Mouse (Mus musculus) E14TG2a.4 (cell line): ENCODE measurements around the gene Coa4.

Source experiments
- H3K27me3 ChIP-seq: 2 replicates; pipeline ENCODE4 v1.6.1; 2014; ENCODE audit warnings: low read length, control low read depth; ENCODE audit not compliant: insufficient read depth
- H3K36me3 ChIP-seq: 2 replicates; pipeline ENCODE4 v1.6.1; 2014; ENCODE audit warnings: low read length, control low read depth; ENCODE audit not compliant: insufficient read depth
- H3K4me1 ChIP-seq: replicated peaks from 2 replicates; pipeline ENCODE4 v1.6.1; 2014; ENCODE audit warnings: low read depth, low read length, control low read depth
- H3K4me3 ChIP-seq: replicated peaks from 2 replicates; pipeline ENCODE4 v1.5.1; 2014; ENCODE audit warnings: mild to moderate bottlenecking, low read length
- H3K9me3 ChIP-seq: 2 replicates; pipeline ENCODE4 v1.6.1; 2014; ENCODE audit warnings: low read length, control low read depth
- CTCF ChIP-seq: conservative IDR thresholded peaks from 2 replicates; pipeline ENCODE4 v1.5.1; 2014; ENCODE audit warnings: low read length
- NANOG ChIP-seq: IDR thresholded peaks from 2 replicates; pipeline ENCODE4 v1.6.1; 2014; ENCODE audit warnings: borderline replicate concordance, low read length, mixed read lengths
- POU5F1 ChIP-seq: IDR thresholded peaks from 2 replicates; pipeline ENCODE4 v1.6.1; 2014; ENCODE audit warnings: low read length, borderline replicate concordance

Coa4 gene

DNA sequence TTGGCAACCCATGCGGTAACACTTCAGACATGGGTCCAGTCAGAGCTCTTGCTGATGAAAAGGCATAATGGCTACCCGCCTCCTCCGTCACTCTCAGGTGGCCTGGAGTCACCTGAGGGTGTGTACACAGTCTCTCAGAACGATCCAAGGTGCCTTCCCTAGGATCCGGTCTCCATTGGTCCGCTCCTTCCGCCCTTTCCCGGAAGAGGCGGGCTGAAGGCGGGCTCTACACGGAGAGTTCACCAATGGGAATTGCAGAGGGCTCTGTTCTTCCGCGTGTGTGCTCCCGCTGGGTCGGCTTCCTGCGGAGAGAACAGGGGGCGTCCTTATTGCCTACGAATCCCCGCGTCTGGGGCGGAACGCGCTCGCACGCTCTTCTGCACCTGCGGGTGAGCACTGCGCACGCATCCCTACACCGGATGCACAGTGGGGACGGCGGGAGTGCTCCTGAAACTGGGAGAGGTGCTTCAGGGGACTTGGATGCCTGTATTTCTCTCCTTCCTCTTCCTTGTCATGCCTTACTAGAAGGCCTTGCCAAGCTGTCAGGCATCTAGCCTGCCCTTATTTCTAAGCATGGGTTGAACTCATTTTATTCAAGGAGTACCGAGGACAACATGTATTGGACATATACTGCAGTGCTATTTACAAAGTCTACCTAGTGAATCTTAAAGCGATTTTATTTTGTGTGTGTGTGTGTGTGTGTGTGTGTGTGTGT, at the start of gene Coa4:
Coa4 (plus strand) TSS at position 268 of the 715 bp plus-strand sequence.
- Histone ChIP-seq H3K27me3 (no peaks in the 10 kb centered on the region), H3K9me3 (no peaks in the 10 kb centered on the region), H3K4me1 (peaks cover 47% of the 10 kb centered on the region), H3K36me3 (peaks cover 22% of the 10 kb centered on the region), H3K4me3 (peak within 1 kb of the TSS; percentile 82)
- TF ChIP-seq NANOG (no peak), POU5F1 (no peak), CTCF (no peak)

DNA sequence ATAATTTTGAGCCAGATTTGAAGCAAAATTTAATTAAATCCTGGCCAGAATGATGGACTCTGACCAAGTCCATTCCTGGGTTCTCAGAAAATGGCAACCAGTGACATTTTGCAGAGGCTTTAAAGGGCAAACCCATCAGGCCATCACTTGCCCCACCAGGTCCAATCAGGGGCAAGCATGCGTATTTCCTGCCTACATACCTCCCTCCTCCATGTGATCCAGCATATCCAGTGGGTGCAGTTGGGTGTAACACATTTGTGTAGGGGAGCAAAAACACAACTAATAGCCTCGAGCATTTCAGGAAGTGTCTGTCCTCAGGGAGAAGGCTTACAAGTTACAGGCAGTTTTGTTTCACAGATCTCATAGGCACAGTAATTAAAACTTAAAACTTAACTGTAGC, 49.6 kb upstream of the Coa4 start:
- Histone ChIP-seq H3K27me3 (no peaks in the 10 kb centered on the region), H3K36me3 (no peaks in the 10 kb centered on the region), H3K9me3 (no peaks in the 10 kb centered on the region), H3K4me3 (no peak overlapping the region), H3K4me1 (peaks cover 41% of the 10 kb centered on the region)
- TF ChIP-seq POU5F1 = no peak
- TF ChIP-seq NANOG = no peak
- no peak for TF ChIP-seq CTCF

GRCm38 (mm10) chr7:100488474-100489048, 48.3 kb upstream of the Coa4 start:
- TF ChIP-seq CTCF (no peak), POU5F1 (no peak), NANOG (no peak)

GRCm38 (mm10) chr7:100492391-100493116, 44.3 kb upstream of the Coa4 start:
- H3K36me3 ChIP-seq = peaks cover 34% of the 10 kb centered on the region
- peak overlapping the region; percentile 88 for H3K4me3 ChIP-seq
- no peaks in the 10 kb centered on the region for H3K9me3 ChIP-seq
- TF ChIP-seq CTCF (no peak), POU5F1 (no peak), NANOG (no peak)
- no peaks in the 10 kb centered on the region for H3K27me3 ChIP-seq
- peaks cover 60% of the 10 kb centered on the region for H3K4me1 ChIP-seq

More at GRCm38 (mm10) chr7:100488474-100489048, 48.3 kb upstream of the Coa4 start:
- Histone ChIP-seq H3K4me1 (peaks cover 45% of the 10 kb centered on the region), H3K4me3 (no peak overlapping the region), H3K27me3 (no peaks in the 10 kb centered on the region), H3K9me3 (no peaks in the 10 kb centered on the region), H3K36me3 (no peaks in the 10 kb centered on the region)

DNA sequence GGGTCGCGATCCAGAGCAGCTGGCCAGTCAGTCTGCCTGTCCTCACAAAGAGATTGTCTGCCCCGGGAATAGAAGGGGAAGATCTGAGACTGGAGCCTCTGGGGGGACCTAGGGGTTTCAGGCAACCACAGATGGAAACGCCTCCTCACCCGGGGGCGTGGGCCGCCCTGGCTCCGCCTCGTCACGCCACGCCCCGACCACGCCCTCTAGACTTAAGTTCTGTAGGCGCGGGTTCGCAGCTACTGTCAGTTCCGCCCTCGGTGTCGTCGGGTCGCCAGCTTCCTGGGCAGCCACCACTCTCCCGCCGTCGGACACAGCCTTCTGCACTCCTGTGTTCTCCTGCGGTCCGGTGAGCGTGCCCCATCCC, 43.8 kb upstream of the Coa4 start, which contains the start of gene Ucp2:
Ucp2 (plus strand) TSS at position 221 of the 367 bp plus-strand sequence.
- Histone ChIP-seq H3K4me3 (peak within 1 kb of the TSS; percentile 88), H3K9me3 (no peaks in the 10 kb centered on the region), H3K27me3 (no peaks in the 10 kb centered on the region), H3K4me1 (peaks cover 62% of the 10 kb centered on the region), H3K36me3 (peaks cover 40% of the 10 kb centered on the region)
- TF ChIP-seq NANOG (no peak), CTCF (no peak), POU5F1 (no peak)

DNA sequence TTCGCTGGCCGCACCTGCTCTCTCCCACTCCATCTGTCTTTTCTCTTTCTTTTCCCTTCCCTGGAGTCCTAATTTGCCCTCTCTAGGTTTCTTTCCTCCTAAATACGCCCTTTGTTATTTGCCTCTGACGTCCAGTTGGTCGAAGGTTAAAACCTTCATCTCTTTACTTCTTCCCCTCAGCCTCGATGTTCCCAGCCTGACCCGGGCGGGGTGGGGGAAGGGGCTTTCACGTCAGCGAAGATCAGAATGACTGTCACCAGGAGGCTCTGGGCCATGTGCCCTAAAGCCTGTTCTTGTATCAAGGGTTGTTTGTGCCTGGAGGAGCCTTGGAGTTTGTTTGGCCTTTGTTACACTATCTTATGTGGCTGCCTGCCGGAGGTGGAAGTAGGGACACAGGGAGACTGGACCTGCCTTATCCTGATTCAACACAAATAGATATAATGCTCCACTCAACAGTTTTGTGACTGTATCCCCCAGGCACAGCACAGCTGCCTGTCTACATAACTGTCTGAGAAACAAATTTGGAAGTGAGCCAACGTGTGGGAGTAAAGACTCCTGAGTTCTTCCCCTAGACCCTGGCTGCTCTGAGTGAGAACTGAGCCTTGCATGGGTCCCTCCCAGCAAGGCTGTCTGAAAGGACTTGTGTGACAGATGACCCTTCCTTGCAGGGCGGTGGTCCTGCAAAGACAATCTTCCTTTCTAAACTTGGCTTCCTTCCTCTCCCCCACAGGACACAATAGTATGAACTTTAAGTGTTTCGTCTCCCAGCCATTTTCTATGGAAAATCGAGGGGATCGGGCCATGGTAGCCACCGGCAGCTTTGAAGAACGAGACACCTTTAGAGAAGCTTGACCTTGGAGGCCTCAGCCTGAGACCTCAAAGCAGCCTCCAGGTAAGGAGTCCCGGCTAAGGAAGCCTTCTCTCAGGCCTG, 43.1 kb upstream of the Coa4 start:
- no peak for TF ChIP-seq POU5F1
- TF ChIP-seq NANOG = no peak
- TF ChIP-seq CTCF = no peak
- H3K4me1 ChIP-seq = peaks cover 62% of the 10 kb centered on the region
- H3K4me3 ChIP-seq = peak overlapping the region; percentile 88
- peaks cover 46% of the 10 kb centered on the region for H3K36me3 ChIP-seq
- H3K27me3 ChIP-seq = no peaks in the 10 kb centered on the region
- H3K9me3 ChIP-seq = no peaks in the 10 kb centered on the region

DNA sequence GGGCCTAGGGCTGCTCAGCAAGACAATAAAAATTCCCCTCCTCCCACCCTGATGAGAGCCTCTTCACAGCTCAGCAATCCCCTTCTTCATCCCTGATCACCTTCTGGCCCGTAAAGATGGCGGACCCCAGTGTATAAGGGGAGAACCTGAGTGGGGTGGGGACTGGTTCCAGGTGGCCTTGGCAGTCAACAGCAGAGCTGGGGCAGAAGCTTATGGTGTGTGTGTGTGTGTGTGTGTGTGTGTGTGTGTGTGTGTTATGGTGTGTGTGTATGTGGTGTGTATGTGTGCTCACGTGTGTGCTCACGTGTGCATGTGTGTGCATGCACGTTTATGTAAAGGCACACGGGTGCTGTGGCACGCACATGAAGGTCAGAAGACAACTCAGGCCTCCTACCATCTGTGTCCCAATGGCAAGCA, 42.4 kb upstream of the Coa4 start:
- H3K4me3 ChIP-seq = peak overlapping the region; percentile 88
- H3K4me1 ChIP-seq = peaks cover 66% of the 10 kb centered on the region
- peaks cover 53% of the 10 kb centered on the region for H3K36me3 ChIP-seq
- H3K27me3 ChIP-seq = no peaks in the 10 kb centered on the region
- no peak for TF ChIP-seq NANOG
- no peak for TF ChIP-seq CTCF
- TF ChIP-seq POU5F1 = no peak
- no peaks in the 10 kb centered on the region for H3K9me3 ChIP-seq
